Mouse (Mus musculus): ENCODE results near the gene Slc25a3.

DNA sequence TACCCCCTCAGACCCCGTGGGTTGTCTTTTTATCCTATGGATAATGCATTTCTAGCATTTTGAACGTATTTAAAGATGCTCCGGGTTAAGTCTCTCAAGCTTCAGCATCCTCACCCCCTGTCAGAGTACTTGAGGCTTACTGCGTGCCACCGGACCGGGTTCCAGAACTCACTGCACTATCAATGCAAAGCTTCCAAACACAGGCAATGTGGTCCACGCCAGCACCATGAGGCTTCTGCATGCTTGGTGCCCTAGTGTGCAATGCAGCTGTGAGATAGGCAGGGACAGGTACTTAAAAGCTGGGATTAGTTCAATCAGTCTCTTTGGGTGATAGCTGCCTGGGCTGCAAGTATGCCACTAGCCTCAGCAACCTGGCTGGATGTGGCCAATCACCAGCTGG is 21.6 kb upstream of the Slc25a3 start:
- no peak for TF ChIP-seq POLR2A (IDR thresholded peaks at IDR 0.05; ENCODE audit: borderline replicate concordance, extremely low read depth, low read depth, low read length)
- no peak for TF ChIP-seq CTCF (IDR thresholded peaks at IDR 0.05; ENCODE audit: insufficient read depth, low read length)

Data from lung, adult 2 months (tissue).